Mouse (Mus musculus): Measurements from ENCODE around the gene Fam20b.

The Fam20b gene

DNA sequence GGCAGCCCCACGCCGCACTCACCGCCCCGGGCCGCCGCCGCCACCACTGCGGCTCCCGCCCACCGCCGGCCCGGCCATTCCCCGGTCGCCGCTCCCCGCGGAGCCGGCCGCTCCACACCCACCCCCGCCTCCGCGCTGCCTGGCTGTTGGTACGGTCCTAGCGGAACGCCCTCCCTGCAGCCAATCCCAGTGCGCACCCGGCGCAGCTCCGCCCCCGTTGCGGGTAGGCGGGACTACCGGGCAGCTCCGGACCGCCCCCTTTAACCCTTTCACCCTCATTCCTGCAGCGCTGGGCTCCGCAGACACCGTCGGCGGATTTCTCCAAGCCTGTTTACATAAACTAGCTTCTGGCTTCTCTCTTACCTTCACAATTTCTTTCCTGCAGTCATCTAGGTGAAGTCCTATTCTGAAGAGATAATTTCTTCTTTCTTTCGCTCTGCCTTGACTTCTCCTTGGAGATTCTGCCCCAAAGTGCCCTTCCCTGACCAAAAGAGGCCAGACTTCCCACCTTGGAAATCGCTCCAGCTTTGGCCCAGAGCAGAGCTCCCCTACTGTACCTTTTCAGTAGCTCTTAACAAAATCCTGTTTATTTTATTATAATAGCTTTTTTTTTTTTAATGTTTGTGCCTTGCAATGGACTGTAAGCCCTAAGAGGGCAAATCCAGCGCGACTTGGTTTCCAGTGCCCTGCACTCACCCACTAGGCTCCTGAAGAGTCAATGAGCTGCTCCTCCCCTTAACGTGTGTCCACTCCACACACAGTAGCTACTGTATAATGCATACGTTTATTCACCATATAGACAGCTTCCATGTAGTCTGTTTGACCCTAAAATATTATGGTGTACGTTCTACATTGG is at the start of gene Fam20b:
TSS of gene Fam20b (minus strand) at position 137 of the 856 bp plus-strand sequence.
- in situ Hi-C loops (cut with MboI, MseI) = no loop called here

DNA sequence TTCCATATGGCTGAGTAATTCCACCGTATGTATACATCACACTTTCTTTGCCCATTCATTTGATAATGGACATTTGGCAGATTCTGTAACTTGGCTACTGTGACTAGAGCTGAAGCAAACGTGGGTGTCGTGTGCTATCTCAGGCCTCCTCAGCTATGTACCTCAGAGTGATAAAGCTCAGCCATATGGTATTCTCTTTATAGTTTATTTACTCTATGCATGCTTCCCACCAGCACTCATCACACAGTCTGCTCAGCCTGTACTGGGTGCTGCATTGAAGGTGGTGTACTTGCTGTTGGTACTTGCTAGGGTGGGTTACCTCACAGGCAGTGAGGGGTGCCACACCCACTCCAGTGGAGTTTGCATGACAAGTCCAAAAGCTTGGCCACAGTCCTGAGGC is 46.4 kb upstream of the Fam20b start:
- in situ Hi-C loops (cut with MboI, MseI) = loop anchor here (10.0 kb wide), 1 partner anchor 689 kb away; the partner anchor contains the start of gene Cryzl2

DNA sequence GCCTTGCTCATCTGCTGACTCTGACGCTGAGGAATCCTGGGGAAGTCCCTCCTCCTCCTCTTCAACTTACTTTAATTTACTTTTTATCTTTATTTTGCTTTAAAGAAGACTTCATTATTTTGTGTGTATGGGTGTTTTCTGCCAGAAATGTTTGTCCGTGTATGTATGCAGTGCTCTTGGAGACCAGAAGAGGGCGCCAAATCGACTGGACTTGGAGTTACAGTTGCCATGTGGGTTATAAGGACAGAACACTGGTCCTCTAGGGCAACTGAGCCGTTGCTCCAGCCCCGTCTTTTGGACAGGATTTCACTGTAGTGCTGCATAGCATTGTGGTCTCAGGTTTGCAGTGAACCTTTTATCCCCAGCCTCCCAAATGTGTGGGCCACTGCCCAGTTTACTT is 45.7 kb upstream of the Fam20b start:
- in situ Hi-C loops (cut with MboI, MseI) = loop anchor here (5.0 to 10.0 kb wide), 2 partner anchors 78 to 690 kb away; partner anchors contain the start of gene Cryzl2

DNA sequence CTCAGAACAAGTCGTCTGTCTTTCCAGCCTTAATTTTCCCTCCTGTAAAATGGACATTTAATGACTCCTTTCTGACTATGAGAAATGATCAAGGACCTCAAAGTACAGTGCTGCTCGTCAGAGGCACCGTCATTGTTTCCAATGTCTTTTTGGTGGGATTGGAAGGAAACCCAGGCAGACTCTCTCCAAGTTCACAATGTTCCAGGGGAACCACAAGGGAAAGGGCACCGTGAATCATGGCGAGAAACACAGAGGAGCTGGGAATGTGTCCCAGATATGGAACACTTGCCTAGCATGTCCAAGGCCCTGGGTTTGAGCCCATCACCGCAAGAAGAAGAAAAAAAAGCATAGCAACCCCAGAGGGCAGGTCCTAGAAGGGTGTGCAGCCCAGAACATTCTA is 44.4 kb upstream of the Fam20b start:
- in situ Hi-C loops (cut with MboI, MseI) = loop anchor here (5.0 to 10.0 kb wide), 2 partner anchors 79 to 692 kb away; partner anchors contain the start of gene Cryzl2

GRCm38 (mm10) chr1:156761430-156761801 is 42.5 kb upstream of the Fam20b start:
- in situ Hi-C loops (cut with MboI, MseI) = loop anchor here (5.0 to 10.0 kb wide), 2 partner anchors 81 to 693 kb away; partner anchors contain the start of gene Cryzl2

DNA sequence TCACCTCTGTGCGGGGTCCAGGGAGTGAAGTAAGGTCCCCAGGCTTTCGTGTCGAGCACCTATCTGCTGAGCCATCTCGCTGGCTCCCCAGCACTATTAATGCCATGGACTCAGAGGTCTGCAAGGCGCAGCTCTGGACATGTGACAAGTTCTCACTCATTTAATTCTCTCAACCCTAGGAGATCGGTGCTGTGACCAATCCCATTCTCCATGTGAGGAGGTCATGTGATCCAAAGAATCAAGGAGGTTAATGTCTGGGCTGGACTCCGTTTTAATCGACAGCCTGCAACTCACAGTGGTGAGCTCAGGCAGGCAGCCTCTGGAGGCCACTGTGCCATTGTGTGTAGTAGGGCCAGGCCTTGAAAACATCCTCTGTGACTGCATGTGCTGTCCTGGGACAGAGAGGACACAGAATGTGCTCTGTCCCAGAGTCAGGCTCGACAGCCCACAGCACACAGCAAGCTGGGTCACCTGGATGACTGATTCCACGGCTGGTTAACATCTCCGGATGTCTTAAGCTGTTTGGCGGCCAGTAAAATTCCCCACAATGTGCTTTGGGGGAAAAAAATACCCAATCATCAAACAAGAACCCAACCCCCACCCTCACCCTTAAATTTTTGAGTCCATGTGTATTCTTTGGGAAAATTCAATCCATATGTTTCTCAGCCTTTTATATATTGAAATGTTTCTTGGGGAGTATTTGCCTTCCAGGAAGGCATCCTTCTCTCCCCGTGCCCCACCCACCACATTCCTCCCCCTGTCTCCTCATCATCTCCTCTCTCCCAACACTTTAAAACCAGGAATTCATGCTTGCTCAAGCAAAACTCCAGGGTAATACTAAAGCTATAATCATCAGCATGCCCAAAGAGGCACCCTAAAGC is 41.9 kb upstream of the Fam20b start:
- in situ Hi-C loops (cut with MboI, MseI) = loop anchor here (5.0 to 10.0 kb wide), 2 partner anchors 82 to 694 kb away; partner anchors contain the start of gene Cryzl2

DNA sequence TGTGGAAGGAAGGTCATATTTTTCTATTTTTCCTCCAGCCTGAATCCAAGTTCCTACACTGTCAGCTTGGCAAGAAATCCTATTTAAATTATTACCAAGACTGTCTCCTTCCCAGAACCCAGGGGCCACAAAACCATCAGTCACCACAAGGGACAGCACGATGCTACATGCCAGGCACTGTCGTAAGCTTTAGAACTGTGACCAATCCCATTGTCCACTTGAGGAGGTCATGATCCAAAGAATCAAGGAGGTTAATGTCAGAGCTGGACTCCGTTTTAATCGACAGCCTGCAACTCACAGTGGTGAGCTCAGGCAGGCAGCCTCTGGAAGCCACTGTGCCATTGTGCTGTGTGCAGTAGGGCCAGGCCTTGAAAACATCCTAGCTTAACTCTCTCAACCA is 39.4 kb upstream of the Fam20b start:
- in situ Hi-C loops (cut with MboI, MseI) = no loop called here

GRCm38 (mm10) chr1:156754608-156755413 is 35.9 kb upstream of the Fam20b start:
- in situ Hi-C loops (cut with MboI, MseI) = no loop called here

GRCm38 (mm10) chr1:156752990-156753389 is 34.1 kb upstream of the Fam20b start:
- in situ Hi-C loops (cut with MboI, MseI) = no loop called here

DNA sequence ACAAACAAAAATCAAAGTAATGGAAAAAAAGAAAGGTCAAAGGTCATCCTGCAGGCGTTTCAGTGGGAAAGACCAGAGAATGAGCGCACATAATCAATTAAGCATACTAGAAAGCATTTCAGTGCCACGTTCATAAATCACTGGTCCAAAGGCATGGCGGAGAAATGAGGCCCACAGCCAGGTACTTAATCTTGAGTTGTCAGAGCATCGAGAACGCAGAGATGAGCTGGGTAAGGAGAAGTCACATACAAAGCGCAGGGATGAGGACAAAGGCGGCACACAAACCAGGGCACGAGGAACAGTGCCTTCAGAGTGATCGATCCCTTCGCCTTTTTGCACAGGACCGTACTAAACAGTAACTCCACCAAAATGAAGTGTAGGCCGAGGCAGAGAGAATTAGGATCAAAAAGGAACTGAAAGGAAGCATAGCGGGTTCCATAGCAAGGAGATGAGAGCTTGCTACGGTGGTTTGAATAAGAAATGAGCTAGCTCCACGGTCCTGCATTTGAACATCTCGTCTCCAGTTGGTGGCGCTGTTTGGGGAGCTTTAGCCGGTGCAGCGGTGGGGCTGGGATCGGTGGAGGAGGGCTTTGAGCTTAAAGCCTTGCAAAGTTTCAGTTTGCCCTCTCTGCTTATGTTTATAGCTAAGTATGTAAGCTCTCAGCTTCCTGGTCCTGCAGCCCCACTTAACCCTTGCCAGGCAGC is 33.3 kb upstream of the Fam20b start:
- in situ Hi-C loops (cut with MboI, MseI) = no loop called here

DNA sequence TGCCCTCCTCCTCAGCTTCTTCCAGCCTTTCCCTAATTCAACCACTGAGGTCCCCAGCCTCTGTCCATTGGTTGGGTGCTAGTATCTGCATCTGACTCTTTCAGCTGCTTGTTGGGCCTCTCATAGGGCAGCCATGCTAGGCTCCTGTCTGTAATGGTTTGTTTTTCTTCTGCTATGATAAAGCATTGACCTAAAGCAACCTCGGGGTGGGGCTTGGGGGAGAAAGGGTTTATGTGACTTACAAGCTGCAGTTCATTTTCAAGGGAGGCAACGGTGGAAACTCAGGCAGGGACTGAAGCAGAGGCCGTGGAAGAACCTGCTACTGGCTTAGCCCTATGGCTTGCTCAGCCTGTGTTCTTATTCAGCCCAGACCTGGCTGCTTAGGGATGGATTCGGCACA is 31.4 kb upstream of the Fam20b start:
- in situ Hi-C loops (cut with MboI, MseI) = no loop called here

- in situ Hi-C loops (cut with MboI, MseI) = no loop called here
Observed at GRCm38 (mm10) chr1:156749136-156749535, 30.2 kb upstream of the Fam20b start.

- in situ Hi-C loops (cut with MboI, MseI) = no loop called here
Observed at GRCm38 (mm10) chr1:156748435-156749005, 29.6 kb upstream of the Fam20b start.

- in situ Hi-C loops (cut with MboI, MseI) = no loop called here
Observed at GRCm38 (mm10) chr1:156745188-156745810, 26.4 kb upstream of the Fam20b start.

DNA sequence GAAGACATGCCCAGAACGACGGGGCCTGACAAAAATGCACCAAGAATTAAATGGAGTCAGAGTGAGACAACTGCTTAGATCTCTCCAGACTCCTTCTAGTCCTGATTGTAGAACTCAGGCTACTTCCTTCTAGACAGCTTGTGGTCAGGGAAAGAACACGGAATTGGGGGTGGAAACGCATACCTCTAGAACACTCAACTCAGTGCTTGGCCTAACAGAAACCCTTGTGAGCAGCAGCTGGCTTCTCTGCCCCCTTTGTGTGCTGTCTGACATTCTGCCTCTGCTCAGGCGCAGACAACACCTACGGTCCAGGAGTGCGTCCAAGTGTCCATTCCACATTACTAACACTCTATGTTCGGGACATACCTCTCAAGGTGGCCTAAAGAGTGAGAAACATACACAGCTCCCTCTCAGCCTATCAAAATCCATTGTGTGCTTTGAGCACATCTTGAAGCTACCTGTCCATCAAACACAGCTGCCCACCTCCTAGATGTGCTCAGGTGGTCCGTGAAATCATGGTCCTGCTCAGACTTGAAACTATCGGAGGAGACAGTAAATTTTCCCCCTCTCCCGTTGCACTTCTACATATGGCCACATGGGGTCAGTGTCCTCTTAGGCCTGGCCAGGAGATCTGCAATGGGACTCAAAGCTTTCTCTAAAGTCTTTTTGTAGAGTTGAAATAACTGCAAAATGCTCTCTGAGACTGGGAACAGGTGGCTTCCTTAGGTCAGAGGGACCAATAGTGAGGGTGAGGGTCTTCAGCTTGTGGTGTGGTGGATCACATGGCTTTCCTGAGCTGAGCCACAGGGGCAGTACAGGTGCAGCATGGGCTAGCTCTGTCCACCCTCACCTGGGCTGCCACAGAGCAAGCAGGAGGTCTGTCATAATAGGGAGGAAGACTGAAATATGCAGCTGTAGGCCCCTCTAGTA is 22.9 kb upstream of the Fam20b start:
- in situ Hi-C loops (cut with MboI, MseI) = loop anchor here (5.0 kb wide), 2 partner anchors 166 to 336 kb away; no protein-coding TSS in a partner anchor

DNA sequence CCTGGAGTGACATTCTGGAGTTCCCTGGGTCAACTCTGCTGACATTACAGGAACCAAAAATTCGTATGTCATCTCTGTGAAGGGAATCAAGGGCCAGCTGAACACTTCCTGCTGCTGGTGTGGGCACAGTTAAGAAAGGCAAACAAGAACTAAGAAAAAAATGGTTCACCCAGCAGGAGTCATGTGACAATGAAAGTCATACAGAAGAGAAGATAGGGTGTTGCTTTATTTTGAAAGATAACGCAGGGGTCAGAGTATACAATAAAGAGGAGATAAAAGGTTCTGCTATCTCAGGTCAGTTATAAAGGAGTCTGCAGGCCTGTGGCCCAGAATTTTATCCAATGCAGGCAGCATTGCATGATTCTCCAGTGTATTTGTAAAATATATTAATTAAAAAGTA is 16.9 kb upstream of the Fam20b start:
- in situ Hi-C loops (cut with MboI, MseI) = no loop called here

GRCm38 (mm10) chr1:156734019-156734418 is 15.1 kb upstream of the Fam20b start:
- in situ Hi-C loops (cut with MboI, MseI) = no loop called here

- in situ Hi-C loops (cut with MboI, MseI) = no loop called here
Observed at GRCm38 (mm10) chr1:156733559-156733958, 14.7 kb upstream of the Fam20b start.

DNA sequence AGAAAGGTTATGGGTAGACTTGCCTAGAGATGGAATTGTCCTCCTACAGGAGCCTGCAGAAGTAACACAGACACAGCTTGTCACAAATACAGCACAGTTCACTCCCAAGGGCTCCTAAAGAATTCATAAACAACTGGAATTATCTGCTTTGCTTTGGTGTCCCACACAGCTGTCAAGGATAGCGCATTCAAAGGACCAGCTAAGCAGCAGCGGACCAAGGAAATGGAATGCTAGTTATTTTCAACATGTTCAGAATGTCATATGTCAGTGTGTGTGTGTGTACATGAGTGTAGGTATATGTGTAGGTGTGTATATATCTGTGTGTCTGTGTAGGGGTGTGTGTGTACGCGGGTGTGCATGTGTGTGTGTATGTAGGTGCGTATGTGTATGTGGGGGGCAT is 14.1 kb upstream of the Fam20b start:
- in situ Hi-C loops (cut with MboI, MseI) = no loop called here
